ENCODE assay signal across 17 mouse cellular contexts in the genomic region with DNA sequence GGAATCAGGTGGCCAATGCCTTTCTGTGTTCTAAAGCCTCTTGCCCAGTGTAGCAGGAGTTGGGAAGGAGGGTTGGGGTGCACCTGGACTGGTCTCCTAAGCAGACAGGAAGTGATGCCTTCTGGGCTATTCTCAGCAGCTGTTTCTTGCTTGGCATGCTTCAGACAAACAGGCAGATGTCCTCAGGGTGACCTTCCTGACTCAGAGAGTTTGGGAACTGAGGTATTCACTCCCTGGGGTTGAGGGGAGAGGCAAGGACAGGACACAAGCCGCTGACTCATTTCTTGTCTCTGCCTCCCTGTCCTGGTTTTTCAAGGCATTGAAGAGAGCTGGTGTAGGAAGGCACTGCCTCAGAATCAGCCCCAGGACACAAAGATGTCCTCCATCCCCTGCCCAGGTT.
DNase-seq lines count a peak whose midpoint lies in the region; ATAC-seq lines count a peak whose summit lies in the region.
"Had no signal": no experiment of that assay in that cellular context is flagged by ENCODE, and none has a peak within 500 bp of the region (broad histone marks: within the 10 kb centered on the region; RNA-seq: fewer than 3 reads in every experiment).

No protein-coding gene starts in this region.

- no peaks in the 10 kb centered on the region; the same call in 1 of the 2 replicates for H3K4me1 ChIP-seq in intestine, embryonic 15.5 days (replicated peaks)

- H3K9me3 ChIP-seq in intestine, embryonic 15.5 days, result no peaks in the 10 kb centered on the region
- H3K9me3 ChIP-seq: forebrain, embryonic 12.5 days; heart, embryonic 13.5 days; hindbrain, embryonic 15.5 days; neural tube, embryonic 13.5 days had no signal

- no peak overlapping the region for H3K9ac ChIP-seq in intestine, embryonic 15.5 days
- H3K9ac ChIP-seq: forebrain, embryonic 12.5 days; heart, embryonic 13.5 days; hindbrain, embryonic 15.5 days; neural tube, embryonic 13.5 days had no signal

- intact Hi-C loops in heart, postnatal 25 days (cut with DNase I), result no loop called here
- intact Hi-C loops in heart, postnatal 36 days (cut with DNase I), result no loop called here

- H3K4me2 ChIP-seq in intestine, embryonic 15.5 days (replicated peaks), result no peak overlapping the region
- H3K4me2 ChIP-seq: forebrain, embryonic 12.5 days; heart, embryonic 13.5 days; hindbrain, embryonic 15.5 days; neural tube, embryonic 13.5 days had no signal

- H3K4me3 ChIP-seq in intestine, embryonic 15.5 days (replicated peaks), result no peak overlapping the region
- H3K4me3 ChIP-seq: forebrain, embryonic 12.5 days; heart, embryonic 13.5 days; hindbrain, embryonic 15.5 days; neural tube, embryonic 13.5 days had no signal

- H3K27me3 ChIP-seq in intestine, embryonic 15.5 days (replicated peaks), result no peaks in the 10 kb centered on the region
- H3K27me3 ChIP-seq: heart, embryonic 13.5 days; hindbrain, embryonic 15.5 days; neural tube, embryonic 13.5 days had no signal

- no peak for ATAC-seq in intestine, embryonic 15.5 days

- DNase-seq in adrenal gland, adult (ENCODE audit: inconsistent age in 2 of 2, low spot score in 1 of 2), result peak; percentile 58 to 80
- DNase-seq in adrenal gland, postnatal 4 days (ENCODE audit: low spot score in 2 of 2), result no peak
- DNase-seq in heart, postnatal 25 days (ENCODE audit: low spot score), result peak; percentile 23
- DNase-seq in heart, postnatal 36 days, result no peak
- peak; percentile 29 for DNase-seq in ZHBTc4 (ENCODE audit: low read depth, low spot score)
- peak; percentile 68 for DNase-seq in fibroblast of lung, adult 2 months (ENCODE audit: low read depth)
- no peak for DNase-seq in spleen, adult 18-20 months
- DNase-seq: cerebellum, adult 2 months; kidney, adult 2 months; midbrain, embryonic 14.5 days; right cerebral cortex, adult 18-20 months; thymus, adult 2 months had no signal

- WGBS in intestine, embryonic 15.5 days, result 45% methylated on average over 1 of the region's 1 CpGs

- no peak overlapping the region for H3K27ac ChIP-seq in intestine, embryonic 15.5 days
- H3K27ac ChIP-seq: forebrain, embryonic 12.5 days; heart, embryonic 13.5 days; hindbrain, embryonic 15.5 days; neural tube, embryonic 13.5 days had no signal

- no peaks in the 10 kb centered on the region for H3K36me3 ChIP-seq in intestine, embryonic 15.5 days
- H3K36me3 ChIP-seq: forebrain, embryonic 12.5 days; heart, embryonic 13.5 days; hindbrain, embryonic 15.5 days; neural tube, embryonic 13.5 days had no signal

Comparison
In these comparisons a context has a peak if more than half of its experiments do, and no peak if none do; other contexts are left out.
1. DNase-seq: peak in adrenal gland, adult (2 of 2), heart, postnatal 25 days (single experiment), ZHBTc4 (single experiment) and fibroblast of lung, adult 2 months (single experiment); none in adrenal gland, postnatal 4 days (0 of 2), heart, postnatal 36 days (0 of 2) and spleen, adult 18-20 months (0 of 2).